Mouse (Mus musculus): ENCODE measurements around the gene Sag. TPM values are rescaled to one million over a fixed set of nuclear protein-coding genes. Genes with fewer than 3 reads are reported as not detected.

Sag gene
- polyA plus RNA-seq, 1 experiment from 2014 or later, result 2.6 TPM

- H3K27ac ChIP-seq (ENCODE audit: low read length), result no peak overlapping the region
- H3K4me3 ChIP-seq (ENCODE audit: low read depth, low read length), result no peak overlapping the region
- H3K9ac ChIP-seq (replicated peaks; ENCODE audit: low read depth, low read length), result no peak overlapping the region
- H3K4me1 ChIP-seq (ENCODE audit: control insufficient read depth, insufficient read depth, low read length), result no peaks in the 10 kb centered on the region
- H3K27me3 ChIP-seq (ENCODE audit: control insufficient read depth, insufficient read depth, low read length), result no peaks in the 10 kb centered on the region
- H3K36me3 ChIP-seq (ENCODE audit: control insufficient read depth, insufficient read depth, low read length), result peaks cover 6% of the 10 kb centered on the region
- 86% methylated on average over 2 of the region's 2 CpGs for WGBS
- ATAC-seq (ENCODE audit: insufficient number of reproducible peaks, insufficient read depth, low FRiP score, low read depth), result no peak
- H3K4me2 ChIP-seq (replicated peaks; ENCODE audit: low read depth, low read length), result no peak overlapping the region
- no peaks in the 10 kb centered on the region for H3K9me3 ChIP-seq (ENCODE audit: control insufficient read depth, low read depth, low read length)
Measured at GRCm38 (mm10) chr1:87798306-87798705, 5.2 kb upstream of the Sag start.

- Histone ChIP-seq H3K9ac (replicated peaks; ENCODE audit: low read depth, low read length) (no peak overlapping the region), H3K4me1 (ENCODE audit: control insufficient read depth, insufficient read depth, low read length) (no peaks in the 10 kb centered on the region), H3K9me3 (ENCODE audit: control insufficient read depth, low read depth, low read length) (no peaks in the 10 kb centered on the region), H3K4me3 (ENCODE audit: low read depth, low read length) (no peak overlapping the region), H3K27me3 (ENCODE audit: control insufficient read depth, insufficient read depth, low read length) (no peaks in the 10 kb centered on the region), H3K4me2 (replicated peaks; ENCODE audit: low read depth, low read length) (no peak overlapping the region), H3K36me3 (ENCODE audit: control insufficient read depth, insufficient read depth, low read length) (no peaks in the 10 kb centered on the region), H3K27ac (ENCODE audit: low read length) (no peak overlapping the region)
- WGBS, result 79% methylated on average over 1 of the region's 1 CpGs
- ATAC-seq (ENCODE audit: insufficient number of reproducible peaks, insufficient read depth, low FRiP score, low read depth), result no peak
Measured at GRCm38 (mm10) chr1:87807751-87808150, 4.3 kb downstream of the Sag start.

- no peaks in the 10 kb centered on the region for H3K9me3 ChIP-seq (ENCODE audit: control insufficient read depth, low read depth, low read length)
- H3K9ac ChIP-seq (replicated peaks; ENCODE audit: low read depth, low read length), result no peak overlapping the region
- no peaks in the 10 kb centered on the region for H3K36me3 ChIP-seq (ENCODE audit: control insufficient read depth, insufficient read depth, low read length)
- ATAC-seq (ENCODE audit: insufficient number of reproducible peaks, insufficient read depth, low FRiP score, low read depth), result no peak
- no peak overlapping the region for H3K27ac ChIP-seq (ENCODE audit: low read length)
- no peak overlapping the region for H3K4me3 ChIP-seq (ENCODE audit: low read depth, low read length)
- H3K27me3 ChIP-seq (ENCODE audit: control insufficient read depth, insufficient read depth, low read length), result no peaks in the 10 kb centered on the region
- 88% methylated on average over 7 of the region's 7 CpGs for WGBS
- no peak overlapping the region for H3K4me2 ChIP-seq (replicated peaks; ENCODE audit: low read depth, low read length)
- no peaks in the 10 kb centered on the region for H3K4me1 ChIP-seq (ENCODE audit: control insufficient read depth, insufficient read depth, low read length)
Measured at GRCm38 (mm10) chr1:87811391-87811790, 7.9 kb downstream of the Sag start.

GRCm38 (mm10) chr1:87812061-87812460 is 8.6 kb downstream of the Sag start:
- Histone ChIP-seq H3K9ac (replicated peaks; ENCODE audit: low read depth, low read length) (no peak overlapping the region), H3K4me3 (ENCODE audit: low read depth, low read length) (no peak overlapping the region), H3K4me2 (replicated peaks; ENCODE audit: low read depth, low read length) (no peak overlapping the region), H3K27me3 (ENCODE audit: control insufficient read depth, insufficient read depth, low read length) (no peaks in the 10 kb centered on the region), H3K36me3 (ENCODE audit: control insufficient read depth, insufficient read depth, low read length) (no peaks in the 10 kb centered on the region), H3K4me1 (ENCODE audit: control insufficient read depth, insufficient read depth, low read length) (no peaks in the 10 kb centered on the region), H3K27ac (ENCODE audit: low read length) (no peak overlapping the region), H3K9me3 (ENCODE audit: control insufficient read depth, low read depth, low read length) (no peaks in the 10 kb centered on the region)
- no peak for ATAC-seq (ENCODE audit: insufficient number of reproducible peaks, insufficient read depth, low FRiP score, low read depth)
- WGBS, result 64% methylated on average over 10 of the region's 10 CpGs

GRCm38 (mm10) chr1:87813155-87813554 is 9.7 kb downstream of the Sag start:
- no peak for ATAC-seq (ENCODE audit: insufficient number of reproducible peaks, insufficient read depth, low FRiP score, low read depth)
- Histone ChIP-seq H3K9ac (replicated peaks; ENCODE audit: low read depth, low read length) (no peak overlapping the region), H3K36me3 (ENCODE audit: control insufficient read depth, insufficient read depth, low read length) (no peaks in the 10 kb centered on the region), H3K9me3 (ENCODE audit: control insufficient read depth, low read depth, low read length) (no peaks in the 10 kb centered on the region), H3K4me1 (ENCODE audit: control insufficient read depth, insufficient read depth, low read length) (no peaks in the 10 kb centered on the region), H3K4me2 (replicated peaks; ENCODE audit: low read depth, low read length) (no peak overlapping the region), H3K4me3 (ENCODE audit: low read depth, low read length) (no peak overlapping the region), H3K27ac (ENCODE audit: low read length) (no peak overlapping the region), H3K27me3 (ENCODE audit: control insufficient read depth, insufficient read depth, low read length) (no peaks in the 10 kb centered on the region)
- 75% methylated on average over 6 of the region's 6 CpGs for whole genome bisulfite sequencing

GRCm38 (mm10) chr1:87813681-87814080 is 10.2 kb downstream of the Sag start:
- Histone ChIP-seq H3K27me3 (ENCODE audit: control insufficient read depth, insufficient read depth, low read length) (no peaks in the 10 kb centered on the region), H3K36me3 (ENCODE audit: control insufficient read depth, insufficient read depth, low read length) (no peaks in the 10 kb centered on the region), H3K9ac (replicated peaks; ENCODE audit: low read depth, low read length) (no peak overlapping the region), H3K9me3 (ENCODE audit: control insufficient read depth, low read depth, low read length) (no peaks in the 10 kb centered on the region), H3K27ac (ENCODE audit: low read length) (no peak overlapping the region), H3K4me1 (ENCODE audit: control insufficient read depth, insufficient read depth, low read length) (no peaks in the 10 kb centered on the region), H3K4me3 (ENCODE audit: low read depth, low read length) (no peak overlapping the region), H3K4me2 (replicated peaks; ENCODE audit: low read depth, low read length) (no peak overlapping the region)
- ATAC-seq (ENCODE audit: insufficient number of reproducible peaks, insufficient read depth, low FRiP score, low read depth), result no peak
- 69% methylated on average over 7 of the region's 7 CpGs for WGBS

GRCm38 (mm10) chr1:87824420-87824995 is 21.0 kb downstream of the Sag start:
- peaks cover 8% of the 10 kb centered on the region for H3K4me1 ChIP-seq (ENCODE audit: control insufficient read depth, insufficient read depth, low read length)
- no peak for ATAC-seq (ENCODE audit: insufficient number of reproducible peaks, insufficient read depth, low FRiP score, low read depth)
- no peaks in the 10 kb centered on the region for H3K27me3 ChIP-seq (ENCODE audit: control insufficient read depth, insufficient read depth, low read length)
- no peaks in the 10 kb centered on the region for H3K36me3 ChIP-seq (ENCODE audit: control insufficient read depth, insufficient read depth, low read length)
- no peaks in the 10 kb centered on the region for H3K9me3 ChIP-seq (ENCODE audit: control insufficient read depth, low read depth, low read length)
- H3K4me3 ChIP-seq (ENCODE audit: low read depth, low read length), result no peak overlapping the region
- no peak overlapping the region for H3K9ac ChIP-seq (replicated peaks; ENCODE audit: low read depth, low read length)
- H3K4me2 ChIP-seq (replicated peaks; ENCODE audit: low read depth, low read length), result no peak overlapping the region
- 91% methylated on average over 10 of the region's 10 CpGs for WGBS
- no peak overlapping the region for H3K27ac ChIP-seq (ENCODE audit: low read length)

GRCm38 (mm10) chr1:87825281-87825680 is 21.8 kb downstream of the Sag start:
- no peaks in the 10 kb centered on the region for H3K36me3 ChIP-seq (ENCODE audit: control insufficient read depth, insufficient read depth, low read length)
- WGBS, result 85% methylated on average over 5 of the region's 5 CpGs
- H3K4me2 ChIP-seq (replicated peaks; ENCODE audit: low read depth, low read length), result no peak overlapping the region
- no peak overlapping the region for H3K4me3 ChIP-seq (ENCODE audit: low read depth, low read length)
- no peak overlapping the region for H3K9ac ChIP-seq (replicated peaks; ENCODE audit: low read depth, low read length)
- no peak for ATAC-seq (ENCODE audit: insufficient number of reproducible peaks, insufficient read depth, low FRiP score, low read depth)
- H3K4me1 ChIP-seq (ENCODE audit: control insufficient read depth, insufficient read depth, low read length), result peaks cover 14% of the 10 kb centered on the region
- H3K9me3 ChIP-seq (ENCODE audit: control insufficient read depth, low read depth, low read length), result no peaks in the 10 kb centered on the region
- no peaks in the 10 kb centered on the region for H3K27me3 ChIP-seq (ENCODE audit: control insufficient read depth, insufficient read depth, low read length)
- no peak overlapping the region for H3K27ac ChIP-seq (ENCODE audit: low read length)

- Histone ChIP-seq H3K27me3 (ENCODE audit: control insufficient read depth, insufficient read depth, low read length) (no peaks in the 10 kb centered on the region), H3K9me3 (ENCODE audit: control insufficient read depth, low read depth, low read length) (no peaks in the 10 kb centered on the region), H3K9ac (replicated peaks; ENCODE audit: low read depth, low read length) (no peak overlapping the region), H3K4me2 (replicated peaks; ENCODE audit: low read depth, low read length) (no peak overlapping the region), H3K4me1 (ENCODE audit: control insufficient read depth, insufficient read depth, low read length) (peaks cover 14% of the 10 kb centered on the region), H3K27ac (ENCODE audit: low read length) (no peak overlapping the region), H3K4me3 (ENCODE audit: low read depth, low read length) (no peak overlapping the region), H3K36me3 (ENCODE audit: control insufficient read depth, insufficient read depth, low read length) (no peaks in the 10 kb centered on the region)
- 84% methylated on average over 6 of the region's 6 CpGs for WGBS
- no peak for ATAC-seq (ENCODE audit: insufficient number of reproducible peaks, insufficient read depth, low FRiP score, low read depth)
Measured at GRCm38 (mm10) chr1:87825991-87826390, 22.5 kb downstream of the Sag start.
